In genomic region chr17:25014841-25015570, GRCm38 (mm10) we compare ENCODE assay signal across 8 mouse cellular contexts. TPM values are rescaled to one million over a fixed set of nuclear protein-coding genes. Genes with fewer than 3 reads are reported as not detected.
A peak's percentile ranks its signal among the peaks of the same experiment; 100 is the strongest.
DNase-seq lines count a peak whose midpoint lies in the region; ATAC-seq and TF ChIP-seq lines count a peak whose summit lies in the region.

No protein-coding gene starts in this region.

- TF ChIP-seq CTCF in midbrain, postnatal 0 days (IDR thresholded peaks at IDR 0.05) = no peak

- no peaks in the 10 kb centered on the region for H3K9me3 ChIP-seq in intestine, embryonic 15.5 days
- no peaks in the 10 kb centered on the region for H3K9me3 ChIP-seq in limb, embryonic 14.5 days (ENCODE audit: control insufficient read depth, low read length)
- H3K9me3 ChIP-seq in midbrain, postnatal 0 days (ENCODE audit: low read length) = no peaks in the 10 kb centered on the region

- peak overlapping the region; percentile 81 for H3K9ac ChIP-seq in intestine, embryonic 15.5 days
- peak overlapping the region; percentile 91 for H3K9ac ChIP-seq in limb, embryonic 14.5 days (ENCODE audit: low read depth, low read length, severe bottlenecking)
- H3K9ac ChIP-seq in midbrain, postnatal 0 days (replicated peaks; ENCODE audit: low read length, poor library complexity, severe bottlenecking) = peak overlapping the region; percentile 75

- no peak for TF ChIP-seq POLR2A in limb, embryonic 14.5 days (IDR thresholded peaks at IDR 0.05; ENCODE audit: borderline replicate concordance, extremely low read depth, insufficient read depth, insufficient read length)

- peak overlapping the region; percentile 83 for H3K4me3 ChIP-seq in intestine, embryonic 15.5 days (replicated peaks)
- peak overlapping the region; percentile 98 for H3K4me3 ChIP-seq in limb, embryonic 14.5 days (replicated peaks; ENCODE audit: low read length)
- H3K4me3 ChIP-seq in midbrain, postnatal 0 days (ENCODE audit: low read depth, low read length) = peak overlapping the region; percentile 81

- no peaks in the 10 kb centered on the region for H3K27me3 ChIP-seq in intestine, embryonic 15.5 days (replicated peaks)
- H3K27me3 ChIP-seq in limb, embryonic 14.5 days (ENCODE audit: control insufficient read depth, insufficient read depth, low read length) = no peaks in the 10 kb centered on the region
- H3K27me3 ChIP-seq in midbrain, postnatal 0 days (ENCODE audit: insufficient read depth, low read length) = no peaks in the 10 kb centered on the region

- ATAC-seq in intestine, embryonic 15.5 days = peak; percentile 13; the same call in 1 of the 2 replicates
- no peak for ATAC-seq in limb, embryonic 14.5 days (ENCODE audit: low FRiP score, low read depth)
- peak; percentile 15; the same call in 1 of the 2 replicates for ATAC-seq in midbrain, postnatal 0 days (ENCODE audit: low FRiP score)

- peak overlapping the region; percentile 82 for H3K4me2 ChIP-seq in intestine, embryonic 15.5 days (replicated peaks)
- H3K4me2 ChIP-seq in limb, embryonic 14.5 days (replicated peaks; ENCODE audit: low read depth, low read length, severe bottlenecking) = peak overlapping the region; percentile 91
- peak overlapping the region; percentile 100 for H3K4me2 ChIP-seq in midbrain, postnatal 0 days (ENCODE audit: low read depth, low read length, poor library complexity, severe bottlenecking)

- peaks cover 10% of the 10 kb centered on the region; the same call in 1 of the 2 replicates for H3K4me1 ChIP-seq in intestine, embryonic 15.5 days (replicated peaks)
- peaks cover 12% of the 10 kb centered on the region for H3K4me1 ChIP-seq in limb, embryonic 14.5 days (ENCODE audit: control insufficient read depth, insufficient read depth, low read length)
- peaks cover 10% of the 10 kb centered on the region for H3K4me1 ChIP-seq in midbrain, postnatal 0 days (ENCODE audit: insufficient read depth, low read length)

- H3K36me3 ChIP-seq in intestine, embryonic 15.5 days = peaks cover 8% of the 10 kb centered on the region; the same call in 1 of the 2 replicates
- peaks cover 30% of the 10 kb centered on the region for H3K36me3 ChIP-seq in limb, embryonic 14.5 days (ENCODE audit: control insufficient read depth, insufficient read depth, low read length)
- peaks cover 10% of the 10 kb centered on the region; the same call in 1 of the 2 replicates for H3K36me3 ChIP-seq in midbrain, postnatal 0 days (ENCODE audit: insufficient read depth, low read length)

- DNase-seq in spleen, postnatal 14 days (ENCODE audit: low spot score in 2 of 2) = peak; percentile 13 to 31
- DNase-seq in spleen, adult 18-20 months = no peak
- DNase-seq in embryo, embryonic 10 days (ENCODE audit: low spot score) = peak; percentile 53
- peak; percentile 6 to 8 for DNase-seq in gastrocnemius, adult 8-10 months (ENCODE audit: low spot score in 2 of 2)
- peak; percentile 23 for DNase-seq in limb, embryonic 14.5 days (ENCODE audit: low spot score)
- DNase-seq in midbrain, postnatal 0 days (ENCODE audit: low spot score) = peak; percentile 45
- DNase-seq in testis, postnatal 14 days (ENCODE audit: low spot score) = peak; percentile 78

- H3K27ac ChIP-seq in intestine, embryonic 15.5 days = peak overlapping the region; percentile 77
- H3K27ac ChIP-seq in limb, embryonic 14.5 days (replicated peaks; ENCODE audit: low read depth, low read length) = peak overlapping the region; percentile 74
- peak overlapping the region; percentile 77 for H3K27ac ChIP-seq in midbrain, postnatal 0 days (ENCODE audit: low read depth, low read length)

- WGBS in intestine, embryonic 15.5 days = under 1% methylated on average over 39 of the region's 39 CpGs
- WGBS in limb, embryonic 14.5 days = under 1% methylated on average over 33 of the region's 39 CpGs
- under 1% methylated on average over 34 of the region's 39 CpGs for WGBS in midbrain, postnatal 0 days

RNA-seq across cellular contexts. Expression of gene Cramp1l, which starts 0.6 kb away (rescaled TPM):
- 1 to 10 TPM; 6.2 to 6.9 (median 6.7) TPM for total RNA-seq in gastrocnemius, adult 8-10 months (2022)
- 5.2 and 5.3 TPM in 2 replicates for polyA plus RNA-seq in intestine, embryonic 15.5 days (2015; fragmentation: Nextera tagmentation; extraction: Ambion mirVana)
- 33.5 and 41.9 TPM in 2 replicates for polyA plus RNA-seq in limb, embryonic 14.5 days (2012; rRNA removed)
- polyA plus RNA-seq in limb, embryonic 14.5 days (2014; fragmentation: Nextera tagmentation; extraction: Ambion mirVana) = 8.1 and 10.0 TPM in 2 replicates
- total RNA-seq in midbrain, postnatal 0 days (2014; rRNA removed) = 17.4 and 22.3 TPM in 2 replicates
- 2.7 and 3.2 TPM in 2 replicates for polyA plus RNA-seq in midbrain, postnatal 0 days (2015; fragmentation: Nextera tagmentation; extraction: Ambion mirVana)

RNA-seq across cellular contexts. Expression of gene Ift140, which starts 0.9 kb away (rescaled TPM):
- total RNA-seq in gastrocnemius, adult 8-10 months (2022) = 1 to 10 TPM; 1.4 to 2.7 (median 2.3) TPM
- polyA plus RNA-seq in intestine, embryonic 15.5 days (2015; fragmentation: Nextera tagmentation; extraction: Ambion mirVana) = 12.3 and 14.8 TPM in 2 replicates
- 18.5 and 20.4 TPM in 2 replicates for polyA plus RNA-seq in limb, embryonic 14.5 days (2012; rRNA removed)
- polyA plus RNA-seq in limb, embryonic 14.5 days (2014; fragmentation: Nextera tagmentation; extraction: Ambion mirVana) = 15.3 and 16.4 TPM in 2 replicates
- 22.7 and 39.8 TPM in 2 replicates for total RNA-seq in midbrain, postnatal 0 days (2014; rRNA removed)
- 13.5 and 14.4 TPM in 2 replicates for polyA plus RNA-seq in midbrain, postnatal 0 days (2015; fragmentation: Nextera tagmentation; extraction: Ambion mirVana)

RNA-seq across cellular contexts. Expression of gene Jpt2, which starts 54.5 kb away (rescaled TPM):
- 1 to 10 TPM; 5.1 to 8.5 (median 6.9) TPM for total RNA-seq in gastrocnemius, adult 8-10 months (2022)
- polyA plus RNA-seq in intestine, embryonic 15.5 days (2015; fragmentation: Nextera tagmentation; extraction: Ambion mirVana) = 183 and 187 TPM in 2 replicates
- polyA plus RNA-seq in limb, embryonic 14.5 days (2012; rRNA removed) = 85.4 and 89.6 TPM in 2 replicates
- 98.7 and 99.0 TPM in 2 replicates for polyA plus RNA-seq in limb, embryonic 14.5 days (2014; fragmentation: Nextera tagmentation; extraction: Ambion mirVana)
- total RNA-seq in midbrain, postnatal 0 days (2014; rRNA removed) = 60.7 and 61.0 TPM in 2 replicates
- polyA plus RNA-seq in midbrain, postnatal 0 days (2015; fragmentation: Nextera tagmentation; extraction: Ambion mirVana) = 64.5 and 66.7 TPM in 2 replicates

Comparison
In these comparisons a context has a peak if more than half of its experiments do, and no peak if none do; other contexts are left out.
1. DNase-seq: peak in spleen, postnatal 14 days (2 of 2), embryo, embryonic 10 days (single experiment), gastrocnemius, adult 8-10 months (2 of 2), limb, embryonic 14.5 days (single experiment), midbrain, postnatal 0 days (single experiment) and testis, postnatal 14 days (single experiment); none in spleen, adult 18-20 months (0 of 2).
2. Peak in every context shown above with its lines, with median percentiles within 50 percentile points of each other: H3K27ac ChIP-seq, H3K4me2 ChIP-seq, H3K4me3 ChIP-seq and H3K9ac ChIP-seq.